Mouse (Mus musculus) hindbrain, embryonic 12.5 days (tissue): ENCODE measurements around the gene Sult2b1. TPM values are rescaled to one million over a fixed set of nuclear protein-coding genes. Genes with fewer than 3 reads are reported as not detected.

Experiments
- ATAC-seq: fragments of 200-750 bp; cut with Nextera tagmentation; 2 replicates; pipeline ENCODE4 v1.8.0; 2017; ENCODE audit warnings: moderate TSS enrichment; ENCODE audit not compliant: low FRiP score
- H3K27ac ChIP-seq: fragments of 300-500 bp; sonication (generic); 2 replicates; pipeline ENCODE4 v1.5.1; 2016; ENCODE audit warnings: mild to moderate bottlenecking
- H3K27me3 ChIP-seq: fragments of 300-500 bp; sonication (generic); 2 replicates; pipeline ENCODE4 v1.6.1; 2016; ENCODE audit warnings: mild to moderate bottlenecking
- H3K36me3 ChIP-seq: fragments of 300-500 bp; sonication (generic); 2 replicates; pipeline ENCODE4 v1.6.1; 2016; ENCODE audit warnings: mild to moderate bottlenecking
- H3K4me1 ChIP-seq: fragments of 300-500 bp; sonication (generic); 2 replicates; pipeline ENCODE4 v1.6.1; 2016
- H3K4me2 ChIP-seq: fragments of 300-500 bp; sonication (generic); replicated peaks from 2 replicates; pipeline ENCODE4 v1.6.1; 2016; ENCODE audit warnings: mild to moderate bottlenecking
- H3K4me3 ChIP-seq: fragments of 300-500 bp; sonication (generic); 2 replicates; pipeline ENCODE4 v1.5.1; 2016; ENCODE audit warnings: mild to moderate bottlenecking
- H3K9ac ChIP-seq: fragments of 300-500 bp; sonication (generic); 2 replicates; pipeline ENCODE4 v1.6.1; 2016; ENCODE audit warnings: mild to moderate bottlenecking, moderate library complexity
- H3K9me3 ChIP-seq: fragments of 300-500 bp; sonication (generic); replicated peaks from 2 replicates; pipeline ENCODE4 v1.6.1; 2016; ENCODE audit warnings: mild to moderate bottlenecking
- WGBS: fragments of 180-500 bp; shearing (Covaris S2); methylation state at CpG from one replicate; pipeline ENCODE4 v1.1.7; 2016; 5-methylcytosine and 5-hydroxymethylcytosine counted together
- polyA plus RNA-seq: library from polyadenylated mRNA; unstranded; fragments of >200 nt; fragmentation: Nextera tagmentation; extraction: Ambion mirVana; gene quantifications from 2 replicates; pipeline ENCODE4 v1.2.1, GENCODE M21; 2016

The Sult2b1 gene
- polyA plus RNA-seq, 1 experiment from 2014 or later = 2.4 TPM

DNA sequence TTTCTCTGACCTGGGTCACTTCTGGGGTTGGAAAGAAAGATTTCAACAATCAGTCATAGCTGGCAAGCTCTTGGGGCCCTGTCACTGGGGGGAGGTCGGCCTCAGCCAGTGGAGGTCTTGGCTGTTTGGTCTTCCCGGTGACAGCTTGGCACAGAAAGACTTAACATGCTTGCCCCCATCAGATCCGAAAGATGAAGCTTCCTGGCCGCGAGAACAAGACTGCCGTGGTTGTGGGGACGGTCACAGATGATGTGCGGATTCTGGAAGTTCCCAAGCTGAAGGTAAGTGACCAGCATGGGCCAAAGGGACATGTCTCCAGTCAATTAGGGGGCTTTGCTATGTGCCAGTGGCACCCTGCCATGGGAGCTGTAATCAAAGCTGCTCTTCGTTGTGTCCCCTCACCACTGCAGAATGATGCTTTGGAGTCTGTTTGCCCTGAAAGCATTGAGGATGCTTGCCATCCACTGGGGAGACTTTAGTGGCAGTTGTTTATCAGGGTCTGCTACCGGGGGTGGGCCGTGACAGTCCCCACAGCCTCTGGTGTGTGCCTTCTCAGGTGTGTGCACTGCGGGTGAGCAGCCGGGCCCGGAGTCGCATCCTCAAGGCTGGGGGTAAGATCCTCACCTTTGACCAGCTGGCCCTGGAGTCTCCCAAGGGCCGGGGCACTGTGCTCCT lies 64.6 kb downstream of the Sult2b1 start:
- H3K27ac ChIP-seq = no peak overlapping the region
- no peak for ATAC-seq
- no peaks in the 10 kb centered on the region for H3K9me3 ChIP-seq
- peaks cover 44% of the 10 kb centered on the region for H3K4me1 ChIP-seq
- H3K4me2 ChIP-seq = peak overlapping the region; percentile 89; the same call in 1 of the 2 replicates
- H3K4me3 ChIP-seq = peak overlapping the region; percentile 87; the same call in 1 of the 2 replicates
- no peaks in the 10 kb centered on the region for H3K27me3 ChIP-seq
- WGBS = 91% methylated on average over 16 of the region's 16 CpGs
- peak overlapping the region; percentile 91; the same call in 1 of the 2 replicates for H3K9ac ChIP-seq
- peaks cover 56% of the 10 kb centered on the region for H3K36me3 ChIP-seq

DNA sequence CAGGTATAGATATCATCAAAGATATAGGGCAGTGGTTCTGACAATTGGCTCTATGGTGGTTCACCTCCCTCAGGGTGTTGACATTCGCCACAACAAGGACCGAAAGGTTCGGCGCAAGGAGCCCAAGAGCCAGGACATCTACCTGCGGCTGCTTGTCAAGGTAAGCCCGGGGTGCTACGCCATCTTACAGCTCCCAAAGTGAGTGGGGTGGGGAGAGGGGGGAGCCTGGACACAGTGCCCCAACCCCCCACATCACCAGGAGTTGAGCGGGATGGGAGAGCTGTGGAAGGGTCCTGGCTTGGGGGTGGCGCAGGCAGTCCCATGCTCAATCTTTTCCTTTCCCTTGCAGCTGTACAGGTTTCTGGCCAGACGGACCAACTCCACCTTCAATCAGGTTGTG lies 65.3 kb downstream of the Sult2b1 start:
- ATAC-seq = no peak
- Histone ChIP-seq H3K4me3 (peak overlapping the region; percentile 87), H3K27ac (no peak overlapping the region), H3K27me3 (no peaks in the 10 kb centered on the region), H3K9ac (peak overlapping the region; percentile 91), H3K4me2 (peak overlapping the region; percentile 89), H3K9me3 (no peaks in the 10 kb centered on the region), H3K36me3 (peaks cover 49% of the 10 kb centered on the region), H3K4me1 (peaks cover 51% of the 10 kb centered on the region)
- WGBS = 81% methylated on average over 10 of the region's 10 CpGs

DNA sequence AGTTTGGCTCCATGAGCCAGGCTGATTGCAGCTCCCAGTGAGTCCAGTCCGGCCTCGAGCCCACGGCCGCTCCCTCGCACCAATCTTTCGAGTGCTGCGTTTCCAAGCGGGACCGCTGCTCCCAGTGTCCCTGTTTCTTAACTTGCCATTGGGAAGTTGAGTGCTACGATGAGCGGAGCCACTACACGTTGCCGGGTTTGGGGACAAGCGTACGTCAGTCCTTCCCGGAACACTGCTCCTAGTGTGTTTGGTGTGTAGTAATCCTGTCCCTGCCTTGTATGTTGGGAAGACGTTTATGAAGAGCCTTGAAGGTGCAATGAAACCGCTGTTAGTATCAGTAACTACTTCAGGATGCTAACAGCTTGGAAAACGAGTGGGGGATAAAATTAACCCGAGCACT lies 66.1 kb downstream of the Sult2b1 start:
- H3K4me2 ChIP-seq = peak overlapping the region; percentile 89
- under 1% methylated on average over 20 of the region's 20 CpGs for WGBS

DNA sequence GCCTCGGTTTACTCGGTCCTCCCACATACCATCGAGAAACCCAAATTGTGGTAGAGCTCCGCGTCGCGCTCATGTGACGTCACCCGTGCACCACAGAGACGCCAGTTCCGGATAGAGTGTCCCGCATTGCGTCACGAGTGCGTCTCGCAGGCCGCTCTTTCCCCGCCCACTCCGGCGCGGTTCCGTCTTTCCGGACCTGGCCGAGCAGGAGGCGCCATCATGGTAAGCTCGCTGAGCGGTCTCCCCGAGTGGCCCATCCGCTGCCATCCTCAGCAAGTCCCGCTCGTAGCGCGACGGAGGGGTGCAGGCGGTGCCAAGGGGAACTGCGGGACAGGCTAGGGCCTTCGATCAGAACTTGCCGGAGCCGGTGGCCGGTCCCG lies 66.6 kb downstream of the Sult2b1 start, which contains the start of gene Sphk2:
Sphk2 (minus strand) TSS at position 85 of the 380 bp plus-strand sequence.
- WGBS = under 1% methylated on average over 41 of the region's 41 CpGs
- Histone ChIP-seq H3K9me3 (no peaks in the 10 kb centered on the region), H3K36me3 (peaks cover 44% of the 10 kb centered on the region), H3K4me3 (peak within 1 kb of the TSS; percentile 87), H3K4me1 (peaks cover 55% of the 10 kb centered on the region), H3K4me2 (peak within 1 kb of the TSS; percentile 93), H3K9ac (peak within 1 kb of the TSS; percentile 91), H3K27me3 (no peaks in the 10 kb centered on the region), H3K27ac (peak within 1 kb of the TSS; percentile 90)
- ATAC-seq = peak; percentile 70

More for the DNA sequence above, 66.1 kb downstream of the Sult2b1 start:
- H3K4me3 ChIP-seq = peak overlapping the region; percentile 87
- H3K9me3 ChIP-seq = no peaks in the 10 kb centered on the region
- H3K4me1 ChIP-seq = peaks cover 55% of the 10 kb centered on the region
- H3K9ac ChIP-seq = peak overlapping the region; percentile 91
- ATAC-seq = no peak
- H3K27me3 ChIP-seq = no peaks in the 10 kb centered on the region
- H3K27ac ChIP-seq = peak overlapping the region; percentile 90
- H3K36me3 ChIP-seq = peaks cover 44% of the 10 kb centered on the region

DNA sequence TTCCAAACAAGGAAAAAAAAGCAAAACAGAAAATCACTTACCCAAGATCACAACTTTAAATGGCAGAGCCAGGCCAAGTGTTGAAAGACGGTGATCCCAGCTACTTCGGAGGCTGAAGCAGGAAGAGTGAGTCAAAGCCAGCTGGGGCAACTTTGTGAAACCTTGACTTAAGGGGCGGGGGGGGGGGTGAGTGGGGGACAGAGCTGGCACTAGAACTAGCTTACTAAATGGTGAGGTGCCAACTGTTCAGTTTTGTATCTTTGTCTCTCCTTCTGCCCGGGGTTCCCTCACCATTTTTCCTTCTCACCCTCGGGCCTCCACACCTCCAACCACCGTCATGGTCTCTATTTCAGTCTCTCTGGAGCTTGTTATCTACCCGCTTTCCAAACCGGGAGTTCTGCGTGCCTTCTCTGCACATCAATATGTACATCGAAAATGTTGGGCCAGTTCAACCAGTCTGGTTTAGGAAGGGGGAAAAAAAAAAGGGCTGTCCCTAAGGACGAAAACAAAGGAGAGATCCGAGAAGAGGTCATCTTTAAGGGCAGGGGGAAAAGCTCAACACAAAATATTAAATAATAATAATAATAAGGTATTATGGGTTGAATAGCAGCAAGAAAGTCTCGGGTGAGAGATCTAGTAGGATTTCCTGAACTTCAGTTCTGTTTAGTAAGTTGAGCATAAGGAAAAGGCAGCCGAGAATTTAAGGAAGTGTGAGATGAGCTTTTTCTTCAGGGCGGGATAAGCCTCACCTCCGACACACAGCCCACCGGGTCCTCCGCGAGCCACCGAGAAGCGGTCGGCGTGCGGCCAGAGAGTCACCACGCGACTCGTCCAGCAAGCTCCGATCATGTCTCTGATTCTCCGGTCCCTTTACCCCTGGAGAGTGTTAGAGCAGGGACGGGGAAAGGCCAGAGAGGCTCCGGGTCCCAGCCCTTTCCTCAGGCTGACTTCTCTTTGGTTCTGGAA lies 67.2 kb downstream of the Sult2b1 start:
- Histone ChIP-seq H3K27ac (peak overlapping the region; percentile 90), H3K4me1 (peaks cover 55% of the 10 kb centered on the region)
- peak; percentile 34 for ATAC-seq

DNA sequence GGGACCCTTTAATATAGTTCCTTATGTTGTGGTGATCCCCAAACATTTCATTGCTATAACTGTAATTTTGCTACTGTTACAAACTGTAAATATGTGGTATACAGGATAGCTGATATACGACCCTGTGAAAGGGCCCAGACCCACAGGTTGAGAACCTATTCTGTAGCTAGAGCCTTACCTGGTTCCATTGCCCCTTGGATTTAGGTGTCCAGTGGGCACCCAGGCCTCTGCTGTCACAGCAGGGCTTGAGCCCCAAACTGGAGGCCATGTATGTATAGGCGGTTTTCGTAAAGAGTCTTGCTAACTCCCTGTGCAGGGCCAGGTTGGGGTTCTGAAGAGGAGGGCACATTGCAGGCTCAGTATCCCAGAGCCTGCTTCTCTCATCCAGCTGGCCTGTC lies 68.0 kb downstream of the Sult2b1 start:
- H3K36me3 ChIP-seq = peaks cover 44% of the 10 kb centered on the region
- H3K4me2 ChIP-seq = peak overlapping the region; percentile 93
- H3K27me3 ChIP-seq = no peaks in the 10 kb centered on the region
- 98% methylated on average over 3 of the region's 3 CpGs for WGBS
- H3K4me3 ChIP-seq = peak overlapping the region; percentile 87
- H3K9ac ChIP-seq = peak overlapping the region; percentile 32
- no peak overlapping the region for H3K27ac ChIP-seq
- no peaks in the 10 kb centered on the region for H3K9me3 ChIP-seq
- ATAC-seq = no peak
- H3K4me1 ChIP-seq = peaks cover 53% of the 10 kb centered on the region

More for the DNA sequence above, 67.2 kb downstream of the Sult2b1 start:
- H3K9ac ChIP-seq = peak overlapping the region; percentile 91
- peaks cover 44% of the 10 kb centered on the region for H3K36me3 ChIP-seq
- H3K4me2 ChIP-seq = peak overlapping the region; percentile 93
- H3K9me3 ChIP-seq = no peaks in the 10 kb centered on the region
- peak overlapping the region; percentile 87 for H3K4me3 ChIP-seq
- WGBS = 11% methylated on average over 31 of the region's 31 CpGs
- no peaks in the 10 kb centered on the region for H3K27me3 ChIP-seq

DNA sequence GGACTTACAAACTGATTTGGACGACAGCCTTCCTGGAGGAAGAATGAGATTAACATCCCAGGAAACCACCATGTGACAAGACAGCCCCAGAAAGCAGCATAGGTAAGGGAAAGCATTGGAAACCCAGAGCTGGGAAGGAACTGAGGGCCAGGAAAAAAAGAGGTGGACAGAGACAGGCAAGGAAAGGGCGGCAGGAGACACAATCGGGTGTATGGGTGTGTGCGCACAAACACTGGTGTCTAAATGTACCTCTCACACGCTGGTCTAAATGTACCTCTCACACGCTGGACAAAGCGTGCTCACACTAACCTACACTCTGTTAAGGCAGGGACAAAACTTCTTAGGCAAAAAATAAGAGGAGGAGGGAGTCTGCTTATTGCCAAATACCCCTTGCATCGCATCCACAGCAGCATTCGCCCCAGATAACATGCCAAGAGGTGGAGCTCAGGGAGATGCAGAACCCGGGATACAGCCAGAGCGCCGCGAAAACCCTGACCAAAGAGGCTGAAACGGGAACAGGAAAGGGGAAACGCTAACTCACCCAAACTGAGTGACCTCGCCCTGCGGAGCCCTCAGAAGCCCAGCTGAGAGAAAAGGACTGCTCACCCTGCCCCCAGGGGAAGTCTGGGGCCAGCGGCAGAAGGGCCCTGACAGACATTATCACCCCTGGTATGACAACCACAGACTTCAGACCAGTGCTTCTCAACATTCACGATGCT lies 68.6 kb downstream of the Sult2b1 start:
- WGBS = 86% methylated on average over 19 of the region's 19 CpGs
- no peaks in the 10 kb centered on the region for H3K9me3 ChIP-seq
- H3K9ac ChIP-seq = peak overlapping the region; percentile 32
- peak overlapping the region; percentile 87 for H3K4me3 ChIP-seq
- no peak for ATAC-seq
- peaks cover 49% of the 10 kb centered on the region for H3K4me1 ChIP-seq
- peak overlapping the region; percentile 64; the same call in 1 of the 2 replicates for H3K27ac ChIP-seq
- H3K4me2 ChIP-seq = peak overlapping the region; percentile 93
- peaks cover 44% of the 10 kb centered on the region for H3K36me3 ChIP-seq
- no peaks in the 10 kb centered on the region for H3K27me3 ChIP-seq

DNA sequence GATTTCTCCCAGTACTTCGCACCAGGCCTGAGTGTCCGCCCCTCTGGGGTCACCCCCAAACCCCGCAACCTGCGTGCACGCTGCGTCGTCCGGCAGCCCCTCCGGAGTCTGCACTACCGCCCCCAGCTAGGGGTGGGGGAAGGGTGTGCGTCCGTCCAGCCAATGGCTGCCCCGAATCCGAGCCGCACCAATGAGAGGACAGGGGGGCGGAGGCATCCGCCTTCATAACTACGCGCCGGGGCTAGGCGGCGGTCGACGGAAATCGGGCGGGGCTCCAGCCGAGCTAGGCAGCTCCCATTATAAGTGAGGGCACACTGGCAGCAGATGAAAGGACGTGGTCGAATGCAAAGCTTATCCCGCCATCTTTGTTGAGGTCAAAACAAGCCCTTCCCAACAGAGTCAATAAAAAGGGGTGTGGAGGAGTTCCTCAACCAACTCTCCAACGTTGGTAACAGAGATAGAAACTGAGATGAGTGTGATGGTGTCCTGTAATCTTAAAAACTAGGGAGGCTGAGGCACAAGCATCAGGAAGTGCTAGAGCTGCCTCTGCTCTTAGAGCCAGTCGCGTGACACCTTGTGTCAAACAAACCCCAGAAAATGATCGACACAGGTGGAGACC lies 69.3 kb downstream of the Sult2b1 start, which contains the start of gene Rpl18:
Rpl18 (plus strand) TSS at position 368 of the 619 bp plus-strand sequence.
- Histone ChIP-seq H3K4me3 (peak within 1 kb of the TSS; percentile 87), H3K27me3 (no peaks in the 10 kb centered on the region), H3K4me2 (peak within 1 kb of the TSS; percentile 93), H3K27ac (peak within 1 kb of the TSS; percentile 70), H3K9ac (peak within 1 kb of the TSS; percentile 78), H3K4me1 (peaks cover 48% of the 10 kb centered on the region), H3K36me3 (peaks cover 45% of the 10 kb centered on the region), H3K9me3 (no peaks in the 10 kb centered on the region)
- WGBS = 8% methylated on average over 34 of the region's 34 CpGs
- peak; percentile 90 for ATAC-seq

DNA sequence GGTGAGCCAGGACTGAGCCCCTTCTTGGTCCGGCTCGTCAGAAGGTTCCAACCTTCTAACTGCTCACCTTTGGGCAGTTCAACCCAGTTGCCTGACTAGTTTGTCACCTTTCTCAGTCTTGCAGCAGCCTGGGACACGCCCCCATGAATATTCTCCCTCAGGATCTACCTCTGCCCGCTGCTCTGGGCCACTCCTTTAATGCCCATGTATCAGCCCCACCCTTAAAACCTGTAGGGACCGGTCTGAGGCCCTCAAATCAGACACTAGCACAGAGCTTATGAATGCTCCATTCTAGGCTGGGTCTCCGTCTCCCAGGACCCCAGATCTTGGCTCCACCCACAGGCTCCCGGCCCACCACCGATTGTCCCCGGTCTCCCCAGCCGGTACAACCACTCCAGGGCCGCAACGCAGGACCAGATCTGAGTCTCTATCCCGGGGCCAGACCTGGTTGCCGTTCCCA lies 69.8 kb downstream of the Sult2b1 start:
- WGBS = 11% methylated on average over 14 of the region's 14 CpGs
- Histone ChIP-seq H3K4me2 (peak overlapping the region; percentile 93), H3K4me3 (peak overlapping the region; percentile 87), H3K27ac (peak overlapping the region; percentile 70), H3K36me3 (peaks cover 40% of the 10 kb centered on the region), H3K4me1 (peaks cover 49% of the 10 kb centered on the region), H3K27me3 (no peaks in the 10 kb centered on the region), H3K9ac (peak overlapping the region; percentile 78), H3K9me3 (no peaks in the 10 kb centered on the region)
- ATAC-seq = peak; percentile 64; the same call in 1 of the 2 replicates

DNA sequence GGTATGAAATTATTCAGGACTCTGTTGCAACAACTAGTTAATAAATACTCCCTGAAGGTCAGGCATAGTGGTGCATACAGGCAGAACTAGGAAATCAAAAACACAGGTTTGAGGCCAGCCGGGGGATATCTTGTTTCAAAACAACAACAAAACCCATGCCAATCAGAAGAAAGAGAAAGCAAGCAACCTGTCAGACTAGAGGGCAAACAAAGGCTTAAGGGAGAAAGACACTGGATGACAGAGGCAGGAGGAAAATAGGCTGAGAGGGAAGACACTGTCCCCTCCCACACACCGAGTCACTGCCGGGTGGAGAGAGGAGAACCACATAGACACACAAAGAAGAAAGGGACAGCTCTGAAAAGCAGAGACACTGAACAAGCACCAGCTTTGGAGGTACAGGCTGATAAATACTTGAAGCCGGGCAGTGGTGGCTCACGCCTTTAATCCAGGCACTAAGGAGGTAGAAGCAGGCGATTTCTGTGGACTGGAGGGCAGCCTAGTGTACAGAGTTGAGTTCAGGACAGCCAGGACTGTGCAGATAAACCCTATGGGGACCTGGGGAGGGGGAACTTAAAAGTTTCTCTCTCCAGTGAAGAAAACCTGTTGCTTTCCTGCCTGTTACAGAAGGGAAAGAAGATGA lies 70.5 kb downstream of the Sult2b1 start:
- Histone ChIP-seq H3K9me3 (no peaks in the 10 kb centered on the region), H3K4me2 (peak overlapping the region; percentile 93), H3K27ac (no peak overlapping the region), H3K4me1 (peaks cover 49% of the 10 kb centered on the region), H3K27me3 (no peaks in the 10 kb centered on the region), H3K9ac (peak overlapping the region; percentile 78), H3K36me3 (peaks cover 35% of the 10 kb centered on the region), H3K4me3 (peak overlapping the region; percentile 87)
- 78% methylated on average over 6 of the region's 6 CpGs for WGBS
- no peak for ATAC-seq

DNA sequence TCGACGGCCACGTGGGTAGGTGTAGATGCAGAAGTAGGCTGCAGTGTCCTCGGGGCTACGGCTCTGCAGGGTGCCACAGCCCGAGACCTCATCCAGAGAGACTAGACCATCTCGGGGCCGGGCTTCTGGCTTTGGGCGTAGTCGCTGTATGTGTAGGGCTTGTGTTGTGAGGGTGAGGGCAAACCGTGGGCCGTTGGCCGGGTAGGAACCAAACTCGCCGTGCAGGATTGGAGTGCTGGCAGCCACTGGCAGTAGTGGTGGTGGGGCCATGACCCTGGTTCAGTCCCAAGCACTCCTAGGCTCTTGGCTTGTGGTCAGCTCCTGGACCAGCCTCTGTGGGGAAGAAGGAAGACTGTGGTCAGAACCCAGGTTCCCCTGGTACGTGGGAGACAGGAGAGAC lies 71.1 kb downstream of the Sult2b1 start:
- no peaks in the 10 kb centered on the region for H3K9me3 ChIP-seq
- ATAC-seq = no peak
- no peak overlapping the region for H3K4me2 ChIP-seq
- H3K9ac ChIP-seq = no peak overlapping the region
- 94% methylated on average over 16 of the region's 16 CpGs for WGBS
- H3K27ac ChIP-seq = no peak overlapping the region
- H3K36me3 ChIP-seq = peaks cover 35% of the 10 kb centered on the region
- H3K27me3 ChIP-seq = no peaks in the 10 kb centered on the region
- peaks cover 50% of the 10 kb centered on the region for H3K4me1 ChIP-seq
- no peak overlapping the region for H3K4me3 ChIP-seq
